Mouse (Mus musculus): ENCODE results near the gene Sycp2l. TPM values are rescaled to one million over a fixed set of nuclear protein-coding genes. Genes with fewer than 3 reads are reported as not detected.

The Sycp2l gene
- polyA plus RNA-seq, 1 experiment: not detected

DNA sequence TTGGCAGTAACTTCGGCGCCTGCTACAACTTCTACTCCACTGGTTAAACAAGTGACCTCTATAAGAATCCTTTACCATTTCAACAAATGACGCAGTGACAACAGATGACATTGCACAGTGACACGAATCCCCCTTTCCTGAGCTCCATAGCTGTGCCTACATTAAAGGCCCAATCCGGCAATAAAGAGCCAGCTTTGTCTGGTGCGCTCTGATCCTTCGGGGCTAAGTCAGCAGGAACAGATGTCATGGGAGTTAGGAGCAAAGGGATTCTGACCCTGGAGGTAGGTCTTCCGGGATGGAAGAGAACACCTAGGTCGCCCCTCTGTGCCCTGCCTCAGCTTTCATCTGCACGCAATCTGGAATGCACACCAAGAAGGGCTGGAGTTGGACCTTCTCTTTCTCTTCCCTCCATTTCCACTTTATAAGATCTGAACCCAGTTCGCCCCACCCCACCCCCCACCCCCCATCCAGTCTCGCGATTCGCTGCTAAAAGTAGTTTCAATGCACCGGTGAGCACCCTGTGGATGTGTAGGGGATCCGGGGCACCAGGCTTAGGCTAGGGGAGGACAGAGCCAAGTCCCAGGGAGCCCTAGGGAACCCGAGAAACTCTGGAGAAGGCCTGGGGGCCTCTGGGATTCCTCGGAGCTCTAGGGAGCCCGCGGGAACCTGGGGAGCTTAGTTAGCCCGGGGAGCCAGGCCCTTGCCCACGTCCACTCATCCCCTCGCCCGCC is 35.3 kb upstream of the Sycp2l start:
- H3K36me3 ChIP-seq (ENCODE audit: control insufficient read depth, insufficient read depth): no peaks in the 10 kb centered on the region
- no peak for TF ChIP-seq CTCF (IDR thresholded peaks at IDR 0.05; ENCODE audit: control insufficient read depth, insufficient read depth, insufficient read length)
- H3K4me3 ChIP-seq (ENCODE audit: insufficient read depth, poor library complexity, severe bottlenecking): no peak overlapping the region
- H3K27me3 ChIP-seq (ENCODE audit: control insufficient read depth, insufficient read depth, insufficient read length): peaks cover 36% of the 10 kb centered on the region
- H3K79me3 ChIP-seq (ENCODE audit: low read depth): no peaks in the 10 kb centered on the region
- H3K79me2 ChIP-seq (ENCODE audit: control insufficient read depth, insufficient read depth): no peaks in the 10 kb centered on the region
- H3ac ChIP-seq (ENCODE audit: control insufficient read depth, insufficient read length, low read depth): no peak overlapping the region

- H3K4me3 ChIP-seq (ENCODE audit: insufficient read depth, poor library complexity, severe bottlenecking): no peak within 1 kb of the TSS
- peaks cover 36% of the 10 kb centered on the region for H3K27me3 ChIP-seq (ENCODE audit: control insufficient read depth, insufficient read depth, insufficient read length)
- H3ac ChIP-seq (ENCODE audit: control insufficient read depth, insufficient read length, low read depth): no peak within 1 kb of the TSS
- H3K36me3 ChIP-seq (ENCODE audit: control insufficient read depth, insufficient read depth): no peaks in the 10 kb centered on the region
- TF ChIP-seq CEBPB (IDR thresholded peaks at IDR 0.05; ENCODE audit: low read depth): no peak
- TF ChIP-seq FOSL1 (IDR thresholded peaks at IDR 0.05; ENCODE audit: insufficient read depth, low read length, poor library complexity, severe bottlenecking): no peak
- no peak for TF ChIP-seq MYOG (IDR thresholded peaks at IDR 0.05; ENCODE audit: control insufficient read depth, extremely low read depth, insufficient read length)
- TF ChIP-seq USF1 (IDR thresholded peaks at IDR 0.05; ENCODE audit: low read depth): no peak
- TF ChIP-seq MYOD1 (IDR thresholded peaks at IDR 0.05; ENCODE audit: control insufficient read depth, insufficient read length, low read depth): no peak
- no peak for TF ChIP-seq MAX (IDR thresholded peaks at IDR 0.05)
- TF ChIP-seq CTCF (IDR thresholded peaks at IDR 0.05; ENCODE audit: control insufficient read depth, insufficient read depth, insufficient read length): no peak
- H3K79me2 ChIP-seq (ENCODE audit: control insufficient read depth, insufficient read depth): no peaks in the 10 kb centered on the region
- no peaks in the 10 kb centered on the region for H3K79me3 ChIP-seq (ENCODE audit: low read depth)
Observed at GRCm38 (mm10) chr13:41079421-41079780, 34.7 kb upstream of the Sycp2l start, which contains the start of gene Mak. Mak (minus strand) TSS chr13:41079706.

GRCm38 (mm10) chr13:41079859-41080258 is 34.2 kb upstream of the Sycp2l start:
- peaks cover 36% of the 10 kb centered on the region for H3K27me3 ChIP-seq (ENCODE audit: control insufficient read depth, insufficient read depth, insufficient read length)
- no peaks in the 10 kb centered on the region for H3K79me2 ChIP-seq (ENCODE audit: control insufficient read depth, insufficient read depth)

DNA sequence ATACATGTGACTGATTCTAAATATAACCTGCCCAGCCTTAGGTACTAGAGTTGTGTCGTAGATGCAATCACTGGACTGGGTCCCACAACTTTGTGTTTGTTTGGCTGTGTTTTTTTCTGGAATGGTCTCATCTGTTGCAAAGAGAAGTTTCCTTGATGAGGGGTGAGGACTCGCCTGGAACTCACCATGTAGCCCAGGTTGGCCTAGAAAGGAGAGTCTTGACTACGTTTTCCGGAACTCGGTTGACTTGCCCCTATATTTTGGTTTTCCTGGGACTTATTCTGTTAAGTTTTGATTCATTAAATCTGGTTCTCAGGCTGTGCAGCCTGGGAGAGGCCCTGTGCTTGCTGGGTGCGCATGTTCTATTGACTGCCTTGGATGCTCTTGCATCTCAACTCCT is 33.4 kb upstream of the Sycp2l start:
- TF ChIP-seq MAX (IDR thresholded peaks at IDR 0.05): no peak
- TF ChIP-seq CEBPB (IDR thresholded peaks at IDR 0.05; ENCODE audit: low read depth): no peak
- TF ChIP-seq USF1 (IDR thresholded peaks at IDR 0.05; ENCODE audit: low read depth): no peak
- TF ChIP-seq CTCF (IDR thresholded peaks at IDR 0.05; ENCODE audit: control insufficient read depth, insufficient read depth, insufficient read length): no peak
- H3K27me3 ChIP-seq (ENCODE audit: control insufficient read depth, insufficient read depth, insufficient read length): peaks cover 30% of the 10 kb centered on the region
- no peaks in the 10 kb centered on the region for H3K79me2 ChIP-seq (ENCODE audit: control insufficient read depth, insufficient read depth)
- no peaks in the 10 kb centered on the region for H3K79me3 ChIP-seq (ENCODE audit: low read depth)
- no peaks in the 10 kb centered on the region for H3K36me3 ChIP-seq (ENCODE audit: control insufficient read depth, insufficient read depth)
- no peak overlapping the region for H3K4me3 ChIP-seq (ENCODE audit: insufficient read depth, poor library complexity, severe bottlenecking)
- H3ac ChIP-seq (ENCODE audit: control insufficient read depth, insufficient read length, low read depth): no peak overlapping the region

More at GRCm38 (mm10) chr13:41079859-41080258, 34.2 kb upstream of the Sycp2l start:
- no peak overlapping the region for H3ac ChIP-seq (ENCODE audit: control insufficient read depth, insufficient read length, low read depth)
- H3K4me3 ChIP-seq (ENCODE audit: insufficient read depth, poor library complexity, severe bottlenecking): no peak overlapping the region
- H3K36me3 ChIP-seq (ENCODE audit: control insufficient read depth, insufficient read depth): no peaks in the 10 kb centered on the region
- no peak for TF ChIP-seq USF1 (IDR thresholded peaks at IDR 0.05; ENCODE audit: low read depth)
- no peak for TF ChIP-seq MYOG (IDR thresholded peaks at IDR 0.05; ENCODE audit: control insufficient read depth, extremely low read depth, insufficient read length)
- TF ChIP-seq MYOD1 (IDR thresholded peaks at IDR 0.05; ENCODE audit: control insufficient read depth, insufficient read length, low read depth): no peak
- TF ChIP-seq CTCF (IDR thresholded peaks at IDR 0.05; ENCODE audit: control insufficient read depth, insufficient read depth, insufficient read length): no peak
- TF ChIP-seq MAX (IDR thresholded peaks at IDR 0.05): no peak
- no peak for TF ChIP-seq CEBPB (IDR thresholded peaks at IDR 0.05; ENCODE audit: low read depth)
- TF ChIP-seq FOSL1 (IDR thresholded peaks at IDR 0.05; ENCODE audit: insufficient read depth, low read length, poor library complexity, severe bottlenecking): no peak
- no peaks in the 10 kb centered on the region for H3K79me3 ChIP-seq (ENCODE audit: low read depth)

DNA sequence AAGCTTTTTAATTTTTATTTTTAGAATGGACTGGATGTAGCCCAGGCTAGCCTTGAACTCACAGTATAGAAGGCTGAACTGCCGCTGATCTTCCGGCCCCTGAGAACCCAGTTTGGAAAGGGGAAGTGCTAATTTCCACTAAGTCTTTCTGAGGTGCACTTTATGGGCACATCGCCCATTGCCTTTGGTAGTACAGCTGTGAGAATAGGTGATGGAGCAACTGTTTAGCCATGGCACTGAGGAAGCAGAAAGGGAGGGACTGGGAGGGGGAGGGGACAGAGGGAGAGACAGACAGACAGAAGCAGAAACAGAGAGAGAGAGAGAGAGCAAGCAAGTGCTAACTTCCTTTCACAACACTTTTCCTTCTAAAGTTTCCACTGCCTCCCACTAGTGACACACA is 29.6 kb upstream of the Sycp2l start:
- Histone ChIP-seq H3K79me2 (ENCODE audit: control insufficient read depth, insufficient read depth) (no peaks in the 10 kb centered on the region), H3K79me3 (ENCODE audit: low read depth) (no peaks in the 10 kb centered on the region), H3K4me3 (ENCODE audit: insufficient read depth, poor library complexity, severe bottlenecking) (no peak overlapping the region), H3K27me3 (ENCODE audit: control insufficient read depth, insufficient read depth, insufficient read length) (peaks cover 4% of the 10 kb centered on the region), H3K36me3 (ENCODE audit: control insufficient read depth, insufficient read depth) (no peaks in the 10 kb centered on the region), H3ac (ENCODE audit: control insufficient read depth, insufficient read length, low read depth) (no peak overlapping the region)
- TF ChIP-seq MAX (IDR thresholded peaks at IDR 0.05) (no peak), MYOD1 (IDR thresholded peaks at IDR 0.05; ENCODE audit: control insufficient read depth, insufficient read length, low read depth) (no peak), MYOG (IDR thresholded peaks at IDR 0.05; ENCODE audit: control insufficient read depth, extremely low read depth, insufficient read length) (no peak), FOSL1 (IDR thresholded peaks at IDR 0.05; ENCODE audit: insufficient read depth, low read length, poor library complexity, severe bottlenecking) (no peak), USF1 (IDR thresholded peaks at IDR 0.05; ENCODE audit: low read depth) (no peak), CEBPB (IDR thresholded peaks at IDR 0.05; ENCODE audit: low read depth) (no peak)

GRCm38 (mm10) chr13:41085140-41085539 is 29.0 kb upstream of the Sycp2l start:
- H3K27me3 ChIP-seq (ENCODE audit: control insufficient read depth, insufficient read depth, insufficient read length): peaks cover 4% of the 10 kb centered on the region
- H3K79me3 ChIP-seq (ENCODE audit: low read depth): no peaks in the 10 kb centered on the region
- no peak overlapping the region for H3K4me3 ChIP-seq (ENCODE audit: insufficient read depth, poor library complexity, severe bottlenecking)
- H3K79me2 ChIP-seq (ENCODE audit: control insufficient read depth, insufficient read depth): no peaks in the 10 kb centered on the region
- TF ChIP-seq CTCF (IDR thresholded peaks at IDR 0.05; ENCODE audit: control insufficient read depth, insufficient read depth, insufficient read length): no peak
- TF ChIP-seq MAX (IDR thresholded peaks at IDR 0.05): no peak
- TF ChIP-seq MYOD1 (IDR thresholded peaks at IDR 0.05; ENCODE audit: control insufficient read depth, insufficient read length, low read depth): no peak
- TF ChIP-seq FOSL1 (IDR thresholded peaks at IDR 0.05; ENCODE audit: insufficient read depth, low read length, poor library complexity, severe bottlenecking): no peak
- no peak for TF ChIP-seq USF1 (IDR thresholded peaks at IDR 0.05; ENCODE audit: low read depth)
- TF ChIP-seq CEBPB (IDR thresholded peaks at IDR 0.05; ENCODE audit: low read depth): no peak
- no peak for TF ChIP-seq MYOG (IDR thresholded peaks at IDR 0.05; ENCODE audit: control insufficient read depth, extremely low read depth, insufficient read length)
- H3ac ChIP-seq (ENCODE audit: control insufficient read depth, insufficient read length, low read depth): no peak overlapping the region
- H3K36me3 ChIP-seq (ENCODE audit: control insufficient read depth, insufficient read depth): no peaks in the 10 kb centered on the region
